Mouse (Mus musculus): ENCODE data around the gene Sec14l2. TPM values are rescaled to one million over a fixed set of nuclear protein-coding genes. Genes with fewer than 3 reads are reported as not detected.

The Sec14l2 gene
- 0.71 TPM for polyA plus RNA-seq (2014; fragmentation: Illumina TruSeq; extraction: RNeasy Lipid Tissue Mini Kit (QIAGEN cat#74804); ENCODE audit: low read depth, low replicate concordance)

GRCm38 (mm10) chr11:4122742-4123579 lies at the start of gene Sec14l2:
TSS of gene Sec14l2 (minus strand) at chr11:4123415.

DNA sequence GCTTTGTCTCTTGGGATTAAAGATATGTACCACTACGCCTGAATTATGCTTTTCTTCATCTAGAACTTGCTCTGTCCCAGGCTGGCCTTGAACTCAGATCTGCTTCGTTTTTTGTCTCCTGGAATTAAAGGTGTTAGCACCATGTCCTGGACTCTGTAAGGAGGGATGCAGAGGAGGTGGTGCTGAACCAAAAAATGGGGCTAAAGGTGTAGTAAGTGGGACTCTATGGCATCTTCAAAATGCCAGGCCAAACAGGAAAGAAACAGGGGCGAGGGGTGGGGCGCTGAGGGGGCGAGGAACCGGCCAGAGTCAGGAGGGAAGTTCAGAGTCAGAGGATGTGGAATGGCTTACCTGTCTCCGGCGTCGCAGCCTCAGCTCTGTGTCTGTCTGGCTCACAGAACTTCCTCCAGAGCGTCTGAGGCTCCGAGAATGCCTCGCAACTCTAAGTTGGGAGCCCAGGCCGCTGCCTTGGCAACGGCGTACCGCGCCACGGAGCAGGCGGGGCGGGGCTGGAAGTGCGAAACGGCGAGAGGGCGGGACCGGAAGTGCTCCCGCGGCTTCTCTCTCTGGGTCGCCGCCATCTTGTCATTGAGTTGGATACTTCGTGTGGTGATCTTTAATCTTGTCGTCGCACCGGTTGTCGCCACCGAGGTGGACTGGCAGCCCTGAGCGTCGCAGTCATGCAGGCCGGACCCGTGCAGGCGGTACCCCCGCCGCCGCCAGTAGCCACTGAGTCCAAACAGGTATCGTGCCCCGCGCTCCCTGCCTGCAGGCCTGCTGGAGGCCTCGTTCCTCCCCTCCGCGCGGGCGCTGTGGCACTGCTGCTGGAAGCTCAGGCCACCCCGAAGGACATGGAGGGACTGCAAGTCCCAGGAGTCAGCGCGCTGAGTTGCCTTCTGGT lies 36.8 kb upstream of the Sec14l2 start, which contains the start of the genes Ccdc157 and Sf3a1:
TSS of gene Ccdc157 (minus strand) at position 486 of the 901 bp plus-strand sequence.
TSS of gene Sf3a1 (plus strand) at position 543 of the 901 bp plus-strand sequence.

GRCm38 (mm10) chr11:4134986-4135935 lies 12.0 kb upstream of the Sec14l2 start, which contains the start of gene Rnf215:
TSS of gene Rnf215 (plus strand) at chr11:4135202.

GRCm38 (mm10) chr11:4095171-4096053 lies 27.8 kb downstream of the Sec14l2 start, which contains the start of gene Mtfp1:
TSS of gene Mtfp1 (minus strand) at chr11:4095445.

DNA sequence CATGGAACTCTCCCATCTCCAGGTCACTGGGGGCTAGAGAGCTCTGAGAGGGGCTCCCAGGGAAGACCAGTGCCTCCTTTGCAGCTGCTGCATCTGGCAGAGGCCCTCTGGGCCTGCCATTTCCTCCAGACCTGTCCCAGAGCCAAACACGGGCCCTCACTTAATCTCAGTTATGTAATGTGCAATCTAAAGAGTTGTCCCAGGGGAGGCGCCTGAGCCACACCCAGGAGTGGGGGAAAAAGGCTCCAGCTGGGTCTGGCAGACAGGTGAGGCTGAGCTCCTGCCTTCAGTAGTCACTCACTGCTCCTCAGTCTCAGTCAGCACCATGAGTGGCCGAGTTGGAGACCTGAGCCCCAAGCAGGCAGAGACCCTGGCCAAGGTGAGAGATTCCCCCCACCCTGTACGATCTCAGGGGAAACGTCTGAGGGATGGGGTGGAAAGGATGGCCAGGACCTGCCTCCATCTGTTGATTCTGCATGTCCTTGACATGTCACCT lies 58.5 kb downstream of the Sec14l2 start, which contains the start of gene Sec14l3:
TSS of gene Sec14l3 (plus strand) at position 215 of the 496 bp plus-strand sequence.

Other genes starting within 250 kb of the Sec14l2 start
- gene 4921536K21Rik, start 228.3 kb downstream of the Sec14l2 start, polyA plus RNA-seq (2014; fragmentation: Illumina TruSeq; extraction: RNeasy Lipid Tissue Mini Kit (QIAGEN cat#74804); ENCODE audit: low read depth, low replicate concordance), result 0.45 TPM
- gene Dusp18, start 228.2 kb downstream of the Sec14l2 start, polyA plus RNA-seq (2014; fragmentation: Illumina TruSeq; extraction: RNeasy Lipid Tissue Mini Kit (QIAGEN cat#74804); ENCODE audit: low read depth, low replicate concordance), result 36.9 TPM
- 4.1 TPM for gene Slc35e4, start 208.8 kb downstream of the Sec14l2 start, polyA plus RNA-seq (2014; fragmentation: Illumina TruSeq; extraction: RNeasy Lipid Tissue Mini Kit (QIAGEN cat#74804); ENCODE audit: low read depth, low replicate concordance)
- 54.6 TPM for gene Tcn2, start 191.3 kb downstream of the Sec14l2 start, polyA plus RNA-seq (2014; fragmentation: Illumina TruSeq; extraction: RNeasy Lipid Tissue Mini Kit (QIAGEN cat#74804); ENCODE audit: low read depth, low replicate concordance)
- gene Pes1, start 159.4 kb downstream of the Sec14l2 start, polyA plus RNA-seq (2014; fragmentation: Illumina TruSeq; extraction: RNeasy Lipid Tissue Mini Kit (QIAGEN cat#74804); ENCODE audit: low read depth, low replicate concordance), result 24.7 TPM
- gene 4930556J24Rik, start 146.6 kb downstream of the Sec14l2 start, polyA plus RNA-seq (2014; fragmentation: Illumina TruSeq; extraction: RNeasy Lipid Tissue Mini Kit (QIAGEN cat#74804); ENCODE audit: low read depth, low replicate concordance), result not detected
- not detected for gene Gal3st1, start 139.8 kb downstream of the Sec14l2 start, polyA plus RNA-seq (2014; fragmentation: Illumina TruSeq; extraction: RNeasy Lipid Tissue Mini Kit (QIAGEN cat#74804); ENCODE audit: low read depth, low replicate concordance)
- gene Sec14l4, start 92.0 kb downstream of the Sec14l2 start, polyA plus RNA-seq (2014; fragmentation: Illumina TruSeq; extraction: RNeasy Lipid Tissue Mini Kit (QIAGEN cat#74804); ENCODE audit: low read depth, low replicate concordance), result 0.29 TPM
- not detected for gene Sec14l3, start 58.6 kb downstream of the Sec14l2 start, polyA plus RNA-seq (2014; fragmentation: Illumina TruSeq; extraction: RNeasy Lipid Tissue Mini Kit (QIAGEN cat#74804); ENCODE audit: low read depth, low replicate concordance)
- gene Mtfp1, start 28.0 kb downstream of the Sec14l2 start, polyA plus RNA-seq (2014; fragmentation: Illumina TruSeq; extraction: RNeasy Lipid Tissue Mini Kit (QIAGEN cat#74804); ENCODE audit: low read depth, low replicate concordance), result 152 TPM
- gene Rnf215, start 11.8 kb upstream of the Sec14l2 start, polyA plus RNA-seq (2014; fragmentation: Illumina TruSeq; extraction: RNeasy Lipid Tissue Mini Kit (QIAGEN cat#74804); ENCODE audit: low read depth, low replicate concordance), result 19.4 TPM
- 7.5 TPM for gene Ccdc157, start 36.9 kb upstream of the Sec14l2 start, polyA plus RNA-seq (2014; fragmentation: Illumina TruSeq; extraction: RNeasy Lipid Tissue Mini Kit (QIAGEN cat#74804); ENCODE audit: low read depth, low replicate concordance)
- 23.1 TPM for gene Sf3a1, start 36.9 kb upstream of the Sec14l2 start, polyA plus RNA-seq (2014; fragmentation: Illumina TruSeq; extraction: RNeasy Lipid Tissue Mini Kit (QIAGEN cat#74804); ENCODE audit: low read depth, low replicate concordance)
- 13.9 TPM for gene Tbc1d10a, start 63.4 kb upstream of the Sec14l2 start, polyA plus RNA-seq (2014; fragmentation: Illumina TruSeq; extraction: RNeasy Lipid Tissue Mini Kit (QIAGEN cat#74804); ENCODE audit: low read depth, low replicate concordance)
- gene Castor1, start 94.8 kb upstream of the Sec14l2 start, polyA plus RNA-seq (2014; fragmentation: Illumina TruSeq; extraction: RNeasy Lipid Tissue Mini Kit (QIAGEN cat#74804); ENCODE audit: low read depth, low replicate concordance), result 4.2 TPM
- gene Osm, start 113.0 kb upstream of the Sec14l2 start, polyA plus RNA-seq (2014; fragmentation: Illumina TruSeq; extraction: RNeasy Lipid Tissue Mini Kit (QIAGEN cat#74804); ENCODE audit: low read depth, low replicate concordance), result 0.18 TPM
- gene Lif, start 134.1 kb upstream of the Sec14l2 start, polyA plus RNA-seq (2014; fragmentation: Illumina TruSeq; extraction: RNeasy Lipid Tissue Mini Kit (QIAGEN cat#74804); ENCODE audit: low read depth, low replicate concordance), result 0.39 TPM